Mouse (Mus musculus) kidney, adult 2 months (tissue): ENCODE data around the gene Rnf38.

Source experiments
- CTCF ChIP-seq: fragments of 200-500 bp; conservative IDR thresholded peaks from 2 replicates; pipeline ENCODE4 v1.5.1; 2011; ENCODE audit warnings: low read depth, mild to moderate bottlenecking, control low read depth, low read length, moderate library complexity, mixed read lengths; ENCODE audit not compliant: insufficient read depth, insufficient read length
- POLR2A ChIP-seq: fragments of 200-500 bp; IDR thresholded peaks from one replicate; pipeline ENCODE4 v1.6.1; 2011; ENCODE audit warnings: low read depth, low read length, control low read depth

- TF ChIP-seq POLR2A: no peak
- no peak for TF ChIP-seq CTCF
These were observed 66.0 kb downstream of the Rnf38 start for GRCm38 (mm10) chr4:44167397-44168121.
